Mouse (Mus musculus): ENCODE measurements around the gene Olfr507. TPM values are rescaled to one million over a fixed set of nuclear protein-coding genes. Genes with fewer than 3 reads are reported as not detected.

Olfr507 gene
- polyA plus RNA-seq (2014; fragmentation: Illumina TruSeq; extraction: RNeasy Lipid Tissue Mini Kit (QIAGEN cat#74804); ENCODE audit: low read depth, low replicate concordance) = not detected

DNA sequence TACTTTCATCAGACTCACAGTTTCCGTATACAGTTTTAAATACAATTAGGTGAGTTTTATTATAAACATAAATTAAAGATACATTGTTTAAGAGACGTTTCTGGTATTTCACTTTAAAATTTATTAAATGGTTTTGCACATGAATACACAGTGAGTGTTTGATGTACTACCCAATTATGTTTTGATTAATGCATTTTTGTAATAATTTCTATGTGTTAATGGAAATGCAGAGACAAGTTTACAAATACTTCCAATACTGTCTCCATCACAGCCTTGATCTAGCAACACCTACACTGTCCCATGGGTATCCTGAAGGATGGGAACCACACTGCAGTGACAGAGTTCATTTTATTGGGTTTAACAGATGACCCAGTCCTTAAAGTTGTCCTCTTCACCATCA, at the start of gene Olfr507:
Gene Olfr507, plus strand, starts transcription at position 301 of the 400 bp plus-strand sequence.

GRCm38 (mm10) chr7:108610487-108610886, 11.1 kb upstream of the Olfr507 start, which contains the start of gene Olfr506:
TSS of gene Olfr506 (plus strand) at chr7:108610787.

GRCm38 (mm10) chr7:108629694-108630093, 8.1 kb downstream of the Olfr507 start, which contains the start of gene Olfr508:
TSS of gene Olfr508 (plus strand) at chr7:108629994.

DNA sequence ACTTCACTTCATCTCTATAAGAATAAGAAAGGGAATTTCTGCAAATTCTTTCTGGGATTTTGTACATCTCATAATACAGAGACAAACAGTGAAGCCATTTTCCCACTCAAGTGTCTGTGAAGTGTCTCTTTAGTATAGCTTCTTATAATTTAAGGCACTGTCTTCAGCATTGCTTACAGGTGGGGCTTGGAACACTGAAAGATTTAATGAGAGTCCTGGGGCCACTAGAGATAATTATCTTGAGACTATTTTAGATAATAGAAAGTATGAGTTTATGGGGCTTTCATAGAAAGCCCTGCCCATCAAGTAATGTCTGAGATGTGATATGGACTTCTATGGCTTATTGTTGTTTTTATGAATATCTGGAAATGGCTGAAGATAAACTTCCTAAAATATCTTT, 30.2 kb downstream of the Olfr507 start, which contains the start of gene Olfr509:
Gene Olfr509, minus strand, starts transcription at position 101 of the 400 bp plus-strand sequence.

DNA sequence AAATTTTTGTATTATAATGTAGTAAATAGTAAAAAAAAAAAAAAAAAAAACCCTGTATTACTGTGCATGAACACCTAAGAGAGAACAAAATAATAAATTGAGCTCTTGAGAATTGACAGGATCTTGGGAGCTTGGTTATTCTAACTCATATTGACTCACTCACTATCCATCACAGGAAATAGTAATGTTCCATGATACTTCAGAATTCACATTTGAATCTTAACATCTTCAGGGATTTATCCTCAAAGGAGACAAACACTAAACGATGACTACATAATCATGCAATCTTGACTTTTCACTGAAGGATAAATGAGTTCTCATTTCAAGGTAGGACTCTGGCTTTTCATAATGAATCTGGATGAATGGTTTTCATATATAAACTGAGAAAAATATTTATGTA, 44.5 kb downstream of the Olfr507 start, which contains the start of gene Olfr510:
Gene Olfr510, plus strand, starts transcription at position 301 of the 400 bp plus-strand sequence.

Other genes with a start within 250 kb of the Olfr507 start
- not detected for gene Olfr495, start 228.6 kb upstream of the Olfr507 start, polyA plus RNA-seq (2014; fragmentation: Illumina TruSeq; extraction: RNeasy Lipid Tissue Mini Kit (QIAGEN cat#74804); ENCODE audit: low read depth, low replicate concordance)
- gene Olfr497, start 201.4 kb upstream of the Olfr507 start, polyA plus RNA-seq (2014; fragmentation: Illumina TruSeq; extraction: RNeasy Lipid Tissue Mini Kit (QIAGEN cat#74804); ENCODE audit: low read depth, low replicate concordance) = not detected
- gene Olfr498, start 156.5 kb upstream of the Olfr507 start, polyA plus RNA-seq (2014; fragmentation: Illumina TruSeq; extraction: RNeasy Lipid Tissue Mini Kit (QIAGEN cat#74804); ENCODE audit: low read depth, low replicate concordance) = not detected
- gene Olfr502, start 96.7 kb upstream of the Olfr507 start, polyA plus RNA-seq (2014; fragmentation: Illumina TruSeq; extraction: RNeasy Lipid Tissue Mini Kit (QIAGEN cat#74804); ENCODE audit: low read depth, low replicate concordance) = not detected
- not detected for gene Olfr503, start 77.3 kb upstream of the Olfr507 start, polyA plus RNA-seq (2014; fragmentation: Illumina TruSeq; extraction: RNeasy Lipid Tissue Mini Kit (QIAGEN cat#74804); ENCODE audit: low read depth, low replicate concordance)
- not detected for gene Olfr504, start 56.0 kb upstream of the Olfr507 start, polyA plus RNA-seq (2014; fragmentation: Illumina TruSeq; extraction: RNeasy Lipid Tissue Mini Kit (QIAGEN cat#74804); ENCODE audit: low read depth, low replicate concordance)
- not detected for gene Olfr506, start 11.0 kb upstream of the Olfr507 start, polyA plus RNA-seq (2014; fragmentation: Illumina TruSeq; extraction: RNeasy Lipid Tissue Mini Kit (QIAGEN cat#74804); ENCODE audit: low read depth, low replicate concordance)
- gene Olfr508, start 8.2 kb downstream of the Olfr507 start, polyA plus RNA-seq (2014; fragmentation: Illumina TruSeq; extraction: RNeasy Lipid Tissue Mini Kit (QIAGEN cat#74804); ENCODE audit: low read depth, low replicate concordance) = not detected
- gene Olfr509, start 30.1 kb downstream of the Olfr507 start, polyA plus RNA-seq (2014; fragmentation: Illumina TruSeq; extraction: RNeasy Lipid Tissue Mini Kit (QIAGEN cat#74804); ENCODE audit: low read depth, low replicate concordance) = not detected
- not detected for gene Olfr510, start 44.6 kb downstream of the Olfr507 start, polyA plus RNA-seq (2014; fragmentation: Illumina TruSeq; extraction: RNeasy Lipid Tissue Mini Kit (QIAGEN cat#74804); ENCODE audit: low read depth, low replicate concordance)
- gene Olfr512, start 91.5 kb downstream of the Olfr507 start, polyA plus RNA-seq (2014; fragmentation: Illumina TruSeq; extraction: RNeasy Lipid Tissue Mini Kit (QIAGEN cat#74804); ENCODE audit: low read depth, low replicate concordance) = not detected
- gene Olfr513, start 129.2 kb downstream of the Olfr507 start, polyA plus RNA-seq (2014; fragmentation: Illumina TruSeq; extraction: RNeasy Lipid Tissue Mini Kit (QIAGEN cat#74804); ENCODE audit: low read depth, low replicate concordance) = not detected
- not detected for gene Olfr514, start 204.2 kb downstream of the Olfr507 start, polyA plus RNA-seq (2014; fragmentation: Illumina TruSeq; extraction: RNeasy Lipid Tissue Mini Kit (QIAGEN cat#74804); ENCODE audit: low read depth, low replicate concordance)
- gene Olfr516, start 228.7 kb downstream of the Olfr507 start, polyA plus RNA-seq (2014; fragmentation: Illumina TruSeq; extraction: RNeasy Lipid Tissue Mini Kit (QIAGEN cat#74804); ENCODE audit: low read depth, low replicate concordance) = not detected

Data from adipose tissue, adult 10 weeks (tissue).